Mouse (Mus musculus) liver, adult 2 months (tissue): Measurements from ENCODE around the gene Arhgap44. TPM values are rescaled to one million over a fixed set of nuclear protein-coding genes. Genes with fewer than 3 reads are reported as not detected.

Experiments
- DNase-seq: peaks from one replicate; pipeline ENCODE4 v3.0.0-alpha.2; 2011; ENCODE audit warnings: low read depth, low spot score; ENCODE audit errors: extremely low read depth
- H3K27ac ChIP-seq: fragments of 200-500 bp; replicated peaks from 2 replicates; pipeline ENCODE4 v1.5.1; 2012; ENCODE audit warnings: low read depth, mild to moderate bottlenecking, control low read depth, inconsistent platforms, low read length; ENCODE audit not compliant: insufficient read depth
- H3K27me3 ChIP-seq: fragments of 200-500 bp; 2 replicates; pipeline ENCODE4 v1.6.1; 2012; ENCODE audit warnings: mild to moderate bottlenecking, moderate library complexity, low read length, inconsistent platforms; ENCODE audit not compliant: control insufficient read depth, insufficient read depth
- H3K36me3 ChIP-seq: fragments of 200-500 bp; 2 replicates; pipeline ENCODE4 v1.6.1; 2012; ENCODE audit warnings: low read length, inconsistent platforms; ENCODE audit not compliant: control insufficient read depth, insufficient read depth
- H3K4me1 ChIP-seq: fragments of 200-500 bp; 2 replicates; pipeline ENCODE4 v1.6.1; 2011; ENCODE audit warnings: low read length; ENCODE audit not compliant: control insufficient read depth, insufficient read depth
- H3K4me3 ChIP-seq: fragments of 200-500 bp; 2 replicates; pipeline ENCODE4 v1.5.1; 2011; ENCODE audit warnings: low read depth, mild to moderate bottlenecking, control low read depth, low read length, moderate library complexity; ENCODE audit not compliant: insufficient read depth
- H3K79me2 ChIP-seq: fragments of 200-500 bp; 2 replicates; pipeline ENCODE4 v1.6.1; 2012; ENCODE audit warnings: inconsistent platforms, mild to moderate bottlenecking, low read length, moderate library complexity; ENCODE audit not compliant: control insufficient read depth, insufficient read depth
- H3K9ac ChIP-seq: fragments of 200-500 bp; 2 replicates; pipeline ENCODE4 v1.6.1; 2012; ENCODE audit warnings: low read depth, mild to moderate bottlenecking, control low read depth, inconsistent platforms, low read length
- CTCF ChIP-seq: fragments of 200-500 bp; IDR thresholded peaks from 2 replicates; pipeline ENCODE4 v1.5.1; 2011; ENCODE audit warnings: low read depth, low read length, control low read depth
- POLR2A ChIP-seq: fragments of 200-500 bp; IDR thresholded peaks from 2 replicates; pipeline ENCODE4 v1.6.1; 2011; ENCODE audit warnings: low read length, control low read depth; ENCODE audit not compliant: insufficient read depth; ENCODE audit errors: extremely low read depth
- WGBS: fragments of 180-500 bp; shearing (Covaris S2); methylation state at CpG from one replicate; pipeline ENCODE4 v1.1.7; 2018; 5-methylcytosine and 5-hydroxymethylcytosine counted together
- polyA plus RNA-seq: library from polyadenylated mRNA; depleted of rRNA; stranded (reverse); fragments of >200 nt; gene quantifications from 2 replicates; pipeline ENCODE4 v1.2.3, GENCODE M21; 2012
- total RNA-seq: library from RNA; depleted of rRNA; stranded (reverse); fragments of >200 nt; gene quantifications from 2 replicates; pipeline ENCODE4 v1.2.3, GENCODE M21; 2014

Gene Arhgap44
- total and polyA plus RNA-seq, 2 experiments: 0.64 to 0.65 TPM

- 92% methylated on average over 5 of the region's 5 CpGs for WGBS
- H3K4me1 ChIP-seq: no peaks in the 10 kb centered on the region
- H3K79me2 ChIP-seq: no peaks in the 10 kb centered on the region
- H3K27ac ChIP-seq: no peak overlapping the region
- no peaks in the 10 kb centered on the region for H3K27me3 ChIP-seq
- no peak for DNase-seq
- TF ChIP-seq POLR2A (no peak), CTCF (no peak)
- H3K36me3 ChIP-seq: no peaks in the 10 kb centered on the region
- no peak overlapping the region for H3K4me3 ChIP-seq
- H3K9ac ChIP-seq: no peak overlapping the region
These were observed 93.2 kb downstream of the Arhgap44 start for GRCm38 (mm10) chr11:65069609-65070008.

GRCm38 (mm10) chr11:65069051-65069450 lies 93.7 kb downstream of the Arhgap44 start:
- TF ChIP-seq CTCF: no peak
- no peak for TF ChIP-seq POLR2A
- no peaks in the 10 kb centered on the region for H3K27me3 ChIP-seq
- H3K4me3 ChIP-seq: no peak overlapping the region
- no peak overlapping the region for H3K27ac ChIP-seq
- DNase-seq: no peak
- no peaks in the 10 kb centered on the region for H3K79me2 ChIP-seq
- no peak overlapping the region for H3K9ac ChIP-seq
- no peaks in the 10 kb centered on the region for H3K4me1 ChIP-seq
- H3K36me3 ChIP-seq: no peaks in the 10 kb centered on the region
- 89% methylated on average over 4 of the region's 4 CpGs for WGBS

- Histone ChIP-seq H3K27me3 (no peaks in the 10 kb centered on the region), H3K27ac (no peak overlapping the region), H3K79me2 (no peaks in the 10 kb centered on the region), H3K9ac (no peak overlapping the region), H3K4me3 (no peak overlapping the region), H3K4me1 (no peaks in the 10 kb centered on the region), H3K36me3 (no peaks in the 10 kb centered on the region)
- TF ChIP-seq POLR2A (no peak), CTCF (no peak)
- DNase-seq: no peak
- 96% methylated on average over 13 of the region's 13 CpGs for WGBS
These were observed 97.6 kb downstream of the Arhgap44 start for GRCm38 (mm10) chr11:65065201-65065600.

- Histone ChIP-seq H3K9ac (no peak overlapping the region), H3K27me3 (no peaks in the 10 kb centered on the region), H3K79me2 (no peaks in the 10 kb centered on the region), H3K36me3 (no peaks in the 10 kb centered on the region), H3K27ac (no peak overlapping the region), H3K4me3 (no peak overlapping the region), H3K4me1 (no peaks in the 10 kb centered on the region)
- no peak for DNase-seq
- no peak for TF ChIP-seq CTCF
- TF ChIP-seq POLR2A: no peak
- WGBS: 66% methylated on average over 3 of the region's 3 CpGs
These were observed 101.3 kb downstream of the Arhgap44 start for GRCm38 (mm10) chr11:65061437-65061836.

- H3K79me2 ChIP-seq: no peaks in the 10 kb centered on the region
- 89% methylated on average over 12 of the region's 12 CpGs for WGBS
- TF ChIP-seq POLR2A: no peak
- TF ChIP-seq CTCF: no peak
- no peak overlapping the region for H3K9ac ChIP-seq
- no peaks in the 10 kb centered on the region for H3K36me3 ChIP-seq
- H3K27me3 ChIP-seq: no peaks in the 10 kb centered on the region
- no peak overlapping the region for H3K27ac ChIP-seq
- no peak overlapping the region for H3K4me3 ChIP-seq
- DNase-seq: no peak
- no peaks in the 10 kb centered on the region for H3K4me1 ChIP-seq
These were observed 103.2 kb downstream of the Arhgap44 start for GRCm38 (mm10) chr11:65059531-65059930.

GRCm38 (mm10) chr11:65058224-65058908 lies 104.4 kb downstream of the Arhgap44 start:
- Histone ChIP-seq H3K36me3 (no peaks in the 10 kb centered on the region), H3K4me1 (no peaks in the 10 kb centered on the region), H3K27me3 (no peaks in the 10 kb centered on the region), H3K9ac (no peak overlapping the region), H3K27ac (no peak overlapping the region), H3K79me2 (no peaks in the 10 kb centered on the region), H3K4me3 (no peak overlapping the region)
- TF ChIP-seq CTCF: no peak
- TF ChIP-seq POLR2A: no peak
- no peak for DNase-seq
- 84% methylated on average over 7 of the region's 7 CpGs for WGBS
